Mouse (Mus musculus) ES-Bruce4 (cell line): ENCODE data around the gene Psmc3ip. TPM values are rescaled to one million over a fixed set of nuclear protein-coding genes. Genes with fewer than 3 reads are reported as not detected.

ENCODE experiments used
- H3K27ac ChIP-seq: 2 replicates; pipeline ENCODE4 v1.5.1; 2012; ENCODE audit warnings: low read length, inconsistent platforms; ENCODE audit not compliant: insufficient read depth
- H3K27me3 ChIP-seq: 2 replicates; pipeline ENCODE4 v1.6.1; 2012; ENCODE audit warnings: mild to moderate bottlenecking, low read length, inconsistent platforms; ENCODE audit not compliant: control insufficient read depth, poor library complexity, insufficient read depth, severe bottlenecking
- H3K36me3 ChIP-seq: 2 replicates; pipeline ENCODE4 v1.6.1; 2012; ENCODE audit warnings: inconsistent platforms, mild to moderate bottlenecking, low read length, moderate library complexity; ENCODE audit not compliant: control insufficient read depth, poor library complexity, insufficient read depth, severe bottlenecking
- H3K4me1 ChIP-seq: one replicate; pipeline ENCODE4 v1.8.1; 2011; ENCODE audit warnings: low read length; ENCODE audit not compliant: control insufficient read depth, insufficient read depth
- H3K4me3 ChIP-seq: 2 replicates; pipeline ENCODE4 v1.5.1; 2011; ENCODE audit warnings: low read depth, mild to moderate bottlenecking, low read length
- H3K9ac ChIP-seq: 2 replicates; pipeline ENCODE4 v1.6.1; 2012; ENCODE audit warnings: low read depth, mild to moderate bottlenecking, inconsistent platforms; ENCODE audit not compliant: poor library complexity, severe bottlenecking
- H3K9me3 ChIP-seq: replicated peaks from 2 replicates; pipeline ENCODE4 v1.6.1; 2012; ENCODE audit warnings: mild to moderate bottlenecking, low read length, inconsistent platforms; ENCODE audit not compliant: control insufficient read depth, poor library complexity, insufficient read depth, severe bottlenecking
- CTCF ChIP-seq: IDR thresholded peaks from one replicate; pipeline ENCODE4 v1.8.1; 2011; ENCODE audit warnings: low read depth, low read length
- EP300 ChIP-seq: IDR thresholded peaks from 2 replicates; pipeline ENCODE4 v1.6.1; 2011; ENCODE audit warnings: low read depth, low read length; ENCODE audit not compliant: insufficient read depth
- POLR2A ChIP-seq: IDR thresholded peaks from one replicate; pipeline ENCODE4 v1.8.1; 2011; ENCODE audit warnings: low read length; ENCODE audit not compliant: insufficient read depth
- polyA plus RNA-seq: library from polyadenylated mRNA; stranded (reverse); fragments of >200 nt; gene quantifications from 2 replicates; pipeline ENCODE4 v1.2.4, GENCODE M21; 2011; ENCODE audit warnings: low read depth; ENCODE audit not compliant: missing spikeins, insufficient read depth, insufficient read length

Psmc3ip gene
- polyA plus RNA-seq, 1 experiment, result 35.1 TPM

DNA sequence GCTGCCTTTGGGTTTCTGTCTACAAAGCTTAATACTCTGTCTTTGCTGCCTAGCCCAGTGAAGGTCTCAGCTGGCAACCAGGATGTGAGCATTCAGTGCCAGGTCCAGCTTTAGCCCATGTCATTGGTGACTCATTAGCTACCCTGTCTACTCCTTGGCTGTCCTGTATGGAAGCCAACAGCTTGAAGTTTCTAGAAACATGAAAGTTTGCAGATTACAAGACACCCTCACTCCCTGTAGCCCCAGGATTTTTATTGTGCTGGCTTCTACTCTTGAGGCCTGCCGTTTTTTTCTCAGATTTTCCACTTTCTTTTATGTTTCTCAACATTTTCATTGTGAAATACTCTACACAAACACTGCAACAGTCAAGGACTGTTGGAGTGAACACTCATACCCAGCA lies 5.3 kb downstream of the Psmc3ip start:
- H3K27me3 ChIP-seq, result no peaks in the 10 kb centered on the region
- peaks cover 1% of the 10 kb centered on the region for H3K4me1 ChIP-seq
- H3K9ac ChIP-seq, result no peak overlapping the region
- H3K9me3 ChIP-seq, result no peaks in the 10 kb centered on the region
- H3K27ac ChIP-seq, result no peak overlapping the region
- H3K36me3 ChIP-seq, result peaks cover 46% of the 10 kb centered on the region
- TF ChIP-seq EP300, result no peak
- no peak for TF ChIP-seq POLR2A
- TF ChIP-seq CTCF, result no peak
- no peak overlapping the region for H3K4me3 ChIP-seq

DNA sequence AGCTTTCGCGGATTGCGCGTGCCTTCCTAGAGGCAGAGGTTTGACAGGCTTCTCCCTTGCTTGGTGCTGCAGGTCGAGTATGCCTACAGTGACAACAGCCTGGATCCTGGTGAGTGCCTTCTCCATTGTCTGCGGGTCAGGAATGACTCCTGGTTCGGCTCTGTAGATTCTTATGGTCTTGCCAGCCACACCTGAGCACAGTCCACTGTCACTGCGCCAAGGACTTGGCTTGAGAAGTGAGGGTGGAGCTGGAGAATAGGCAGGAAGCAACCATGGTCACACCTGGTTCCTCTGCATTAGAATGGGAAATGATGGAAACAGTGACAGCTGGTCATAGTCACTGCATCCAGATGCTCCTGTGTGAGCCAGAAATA lies 7.6 kb downstream of the Psmc3ip start:
- TF ChIP-seq EP300 (no peak), CTCF (no peak), POLR2A (no peak)
- Histone ChIP-seq H3K4me1 (peaks cover 3% of the 10 kb centered on the region), H3K9me3 (no peaks in the 10 kb centered on the region), H3K9ac (peak overlapping the region; percentile 74), H3K4me3 (peak overlapping the region; percentile 68), H3K27ac (no peak overlapping the region), H3K36me3 (peaks cover 36% of the 10 kb centered on the region), H3K27me3 (no peaks in the 10 kb centered on the region)

DNA sequence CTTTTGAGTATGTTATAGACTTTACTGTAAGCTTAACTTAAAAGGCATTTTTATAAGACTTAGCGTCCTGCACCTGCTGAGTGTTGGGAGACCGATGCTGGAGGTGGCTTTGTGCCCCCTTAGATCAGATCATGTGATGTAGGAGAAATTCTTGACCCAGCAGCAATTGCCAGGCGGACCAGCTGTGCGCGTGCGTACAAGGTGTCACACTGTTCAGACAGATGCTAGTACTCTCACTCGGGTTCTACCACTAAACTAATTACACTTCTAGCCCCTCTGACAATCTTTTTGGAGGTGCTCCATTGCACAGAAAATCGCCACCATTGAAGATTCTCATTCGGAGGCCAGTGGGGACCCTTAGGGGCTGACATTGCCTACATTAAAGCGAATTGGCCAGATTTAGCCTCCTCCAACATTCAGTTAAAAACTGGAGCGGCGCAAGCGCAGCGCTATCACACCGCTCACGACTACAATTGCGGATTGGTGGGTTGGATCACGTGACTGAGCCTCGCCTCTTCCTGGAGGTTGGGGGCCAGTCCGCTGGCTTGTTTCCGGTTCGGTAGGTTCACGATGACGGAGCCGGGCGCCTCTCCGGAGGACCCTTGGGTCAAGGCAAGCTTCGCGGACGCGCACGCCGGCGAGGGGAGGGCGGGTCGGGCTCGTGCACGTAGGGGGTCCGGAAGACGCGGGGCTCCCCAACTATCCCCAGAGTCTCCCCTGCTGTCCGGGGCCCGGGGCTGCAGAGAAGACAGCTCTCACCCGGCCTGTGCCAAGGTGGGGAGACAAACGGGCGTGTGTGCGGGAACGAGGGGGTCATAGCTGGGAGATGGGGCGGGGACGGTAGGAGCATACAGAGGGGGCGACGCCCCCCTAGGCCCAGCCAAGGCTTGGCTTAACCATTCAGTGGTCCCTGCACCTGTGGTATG lies 8.2 kb downstream of the Psmc3ip start, which contains the start of gene Mlx:
TSS of gene Mlx (plus strand) at position 522 of the 926 bp plus-strand sequence.
- peak within 1 kb of the TSS; percentile 74 for H3K9ac ChIP-seq
- peak within 1 kb of the TSS; percentile 68 for H3K4me3 ChIP-seq
- TF ChIP-seq POLR2A (peak; percentile 52), CTCF (no peak), EP300 (0 out of 2 replicates have a peak, but pooled peaks have one; percentile 27)
- peak within 1 kb of the TSS; percentile 62 for H3K27ac ChIP-seq
- peaks cover 29% of the 10 kb centered on the region for H3K36me3 ChIP-seq
- H3K9me3 ChIP-seq, result no peaks in the 10 kb centered on the region
- no peaks in the 10 kb centered on the region for H3K27me3 ChIP-seq
- peaks cover 3% of the 10 kb centered on the region for H3K4me1 ChIP-seq

DNA sequence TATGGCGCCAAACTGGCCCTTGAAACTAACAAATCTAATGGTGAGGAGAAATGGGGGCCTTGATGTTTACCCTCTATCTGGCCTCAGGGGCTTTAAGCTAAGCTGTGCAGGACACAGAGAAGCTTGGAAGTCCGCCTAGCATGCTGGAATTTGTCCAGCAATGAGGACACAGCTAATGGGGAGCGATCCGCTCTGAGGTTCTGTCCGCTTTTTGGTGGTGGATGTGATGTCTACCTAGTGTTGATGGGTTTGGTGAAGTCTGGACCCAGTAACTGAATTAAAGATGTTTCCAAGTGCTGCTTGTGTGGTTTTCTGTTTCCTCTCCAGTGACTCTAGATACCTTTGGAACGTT lies 8.9 kb downstream of the Psmc3ip start:
- Histone ChIP-seq H3K4me3 (no peak overlapping the region), H3K9ac (peak overlapping the region; percentile 74; the same call in 1 of the 2 replicates), H3K27ac (peak overlapping the region; percentile 62; the same call in 1 of the 2 replicates), H3K9me3 (no peaks in the 10 kb centered on the region), H3K4me1 (peaks cover 3% of the 10 kb centered on the region), H3K27me3 (no peaks in the 10 kb centered on the region), H3K36me3 (peaks cover 22% of the 10 kb centered on the region)
- no peak for TF ChIP-seq POLR2A
- TF ChIP-seq CTCF, result no peak
- no peak for TF ChIP-seq EP300

DNA sequence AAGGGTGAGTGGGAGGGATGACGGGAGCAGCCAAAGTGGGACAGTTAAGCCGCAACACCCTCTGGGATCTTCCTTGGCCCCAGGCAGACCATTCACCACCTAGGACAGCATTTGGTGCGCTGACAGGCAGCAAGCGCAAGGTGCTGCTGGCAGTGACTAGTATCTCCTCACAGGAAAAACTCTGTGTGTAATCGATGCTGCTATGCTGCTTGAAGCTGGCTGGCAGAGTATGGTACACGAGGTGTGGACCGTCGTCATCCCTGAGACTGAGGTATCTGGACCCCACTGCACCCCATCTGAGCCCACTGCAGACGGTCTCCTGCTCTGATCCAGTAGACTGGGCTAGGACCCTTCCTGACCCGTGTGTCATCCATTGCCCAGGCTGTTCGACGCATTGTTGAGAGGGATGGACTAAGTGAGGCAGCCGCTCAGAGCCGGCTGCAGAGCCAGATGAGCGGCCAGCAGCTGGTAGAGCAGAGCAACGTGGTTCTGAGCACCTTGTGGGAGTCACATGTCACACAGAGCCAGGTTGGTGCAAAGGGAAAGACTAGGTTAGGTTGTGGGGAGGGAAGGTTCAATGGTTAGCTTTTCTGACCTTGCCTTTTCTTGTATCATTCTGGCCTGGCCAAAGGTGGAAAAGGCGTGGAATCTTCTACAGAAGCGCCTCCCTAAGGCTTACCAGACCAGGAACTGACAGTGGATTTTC lies 9.5 kb downstream of the Psmc3ip start:
- Histone ChIP-seq H3K27me3 (no peaks in the 10 kb centered on the region), H3K27ac (no peak overlapping the region), H3K9ac (0 out of 2 replicates have a peak overlapping the region, but pooled peaks have one; percentile 74), H3K4me1 (peaks cover 3% of the 10 kb centered on the region), H3K4me3 (no peak overlapping the region), H3K36me3 (peaks cover 18% of the 10 kb centered on the region), H3K9me3 (no peaks in the 10 kb centered on the region)
- TF ChIP-seq CTCF (no peak), EP300 (no peak), POLR2A (no peak)
